Mouse (Mus musculus) midbrain, postnatal 0 days (tissue): ENCODE measurements around the gene Bcas3. TPM values are rescaled to one million over a fixed set of nuclear protein-coding genes. Genes with fewer than 3 reads are reported as not detected.

ENCODE experiments used
- ATAC-seq: fragments of 200-750 bp; cut with Nextera tagmentation; 2 replicates; pipeline ENCODE4 v1.8.0; 2017; ENCODE audit warnings: moderate number of reproducible peaks, mild to moderate bottlenecking, moderate TSS enrichment, moderate library complexity; ENCODE audit not compliant: low FRiP score
- DNase-seq: peaks from one replicate; pipeline ENCODE4 v3.0.0-alpha.2; 2015; ENCODE audit warnings: low spot score
- H3K27ac ChIP-seq: fragments of 300-500 bp; sonication (generic); 2 replicates; pipeline ENCODE4 v1.5.1; 2014; ENCODE audit warnings: low read depth, mild to moderate bottlenecking, low read length, mixed read lengths
- H3K27me3 ChIP-seq: fragments of 300-500 bp; sonication (generic); 2 replicates; pipeline ENCODE4 v1.6.1; 2014; ENCODE audit warnings: low read length, control low read depth, mixed read lengths; ENCODE audit not compliant: insufficient read depth
- H3K36me3 ChIP-seq: fragments of 300-500 bp; sonication (generic); 2 replicates; pipeline ENCODE4 v1.6.1; 2014; ENCODE audit warnings: low read length, control low read depth, mixed read lengths; ENCODE audit not compliant: insufficient read depth
- H3K4me1 ChIP-seq: fragments of 300-500 bp; sonication (generic); 2 replicates; pipeline ENCODE4 v1.6.1; 2014; ENCODE audit warnings: mild to moderate bottlenecking, control low read depth, antibody characterized with exemption, low read length, mixed read lengths; ENCODE audit not compliant: insufficient read depth
- H3K4me2 ChIP-seq: fragments of 300-500 bp; sonication (generic); 2 replicates; pipeline ENCODE4 v1.6.1; 2014; ENCODE audit warnings: low read depth, mild to moderate bottlenecking, low read length, mixed read lengths; ENCODE audit not compliant: poor library complexity, severe bottlenecking
- H3K4me3 ChIP-seq: fragments of 300-500 bp; sonication (generic); 2 replicates; pipeline ENCODE4 v1.5.1; 2014; ENCODE audit warnings: low read depth, mild to moderate bottlenecking, low read length, moderate library complexity
- H3K9ac ChIP-seq: fragments of 300-500 bp; sonication (generic); replicated peaks from 2 replicates; pipeline ENCODE4 v1.6.1; 2014; ENCODE audit warnings: mild to moderate bottlenecking, low read length, moderate library complexity, mixed read lengths; ENCODE audit not compliant: poor library complexity, severe bottlenecking
- H3K9me3 ChIP-seq: fragments of 300-500 bp; sonication (generic); 2 replicates; pipeline ENCODE4 v1.6.1; 2016; ENCODE audit warnings: low read length, control low read depth
- CTCF ChIP-seq: IDR thresholded peaks from 2 replicates; pipeline ENCODE4 v1.5.1; 2016; ENCODE audit warnings: antibody characterized with exemption, mild to moderate bottlenecking
- WGBS: fragments of 180-500 bp; shearing (Covaris S2); extraction: QIAGEN DNeasy Blood & Tissue Kit; methylation state at CpG from one replicate; pipeline ENCODE4 v1.1.7; 2014; 5-methylcytosine and 5-hydroxymethylcytosine counted together
- polyA plus RNA-seq: library from polyadenylated mRNA; unstranded; fragments of >200 nt; fragmentation: Nextera tagmentation; extraction: Ambion mirVana; gene quantifications from 2 replicates; pipeline ENCODE4 v1.2.1, GENCODE M21; 2015
- total RNA-seq: library from RNA; depleted of rRNA; stranded (reverse); fragments of >200 nt; gene quantifications from 2 replicates; pipeline ENCODE4 v1.2.3, GENCODE M21; 2014

Bcas3 gene
- total and polyA plus RNA-seq, 2 experiments from 2014 or later = 28.4 to 34.7 TPM

- Histone ChIP-seq H3K4me3 (no peak overlapping the region), H3K9ac (no peak overlapping the region), H3K4me2 (no peak overlapping the region), H3K27me3 (no peaks in the 10 kb centered on the region), H3K4me1 (no peaks in the 10 kb centered on the region), H3K27ac (no peak overlapping the region), H3K36me3 (no peaks in the 10 kb centered on the region), H3K9me3 (no peaks in the 10 kb centered on the region)
- DNase-seq (no peak), ATAC-seq (no peak)
- WGBS = 68% methylated on average over 8 of the region's 8 CpGs
- no peak for TF ChIP-seq CTCF
Observed at GRCm38 (mm10) chr11:85584086-85584485, 231.1 kb downstream of the Bcas3 start.

- Histone ChIP-seq H3K9ac (no peak overlapping the region), H3K4me3 (no peak overlapping the region), H3K4me2 (no peak overlapping the region), H3K36me3 (no peaks in the 10 kb centered on the region), H3K27ac (no peak overlapping the region), H3K27me3 (no peaks in the 10 kb centered on the region), H3K9me3 (no peaks in the 10 kb centered on the region), H3K4me1 (no peaks in the 10 kb centered on the region)
- ATAC-seq (no peak), DNase-seq (peak; percentile 3)
- TF ChIP-seq CTCF = no peak
- WGBS = 36% methylated on average over 3 of the region's 3 CpGs
Observed at GRCm38 (mm10) chr11:85593636-85594035, 240.7 kb downstream of the Bcas3 start.

- Histone ChIP-seq H3K9ac (no peak overlapping the region), H3K36me3 (no peaks in the 10 kb centered on the region), H3K9me3 (no peaks in the 10 kb centered on the region), H3K4me3 (no peak overlapping the region), H3K27me3 (no peaks in the 10 kb centered on the region), H3K27ac (no peak overlapping the region), H3K4me2 (no peak overlapping the region), H3K4me1 (no peaks in the 10 kb centered on the region)
- DNase-seq = no peak
- ATAC-seq = no peak
- no peak for TF ChIP-seq CTCF
Observed at GRCm38 (mm10) chr11:85599251-85599650, 246.3 kb downstream of the Bcas3 start.

GRCm38 (mm10) chr11:85603546-85604322 is 250.8 kb downstream of the Bcas3 start:
- ATAC-seq = no peak
- Histone ChIP-seq H3K27me3 (no peaks in the 10 kb centered on the region), H3K4me1 (no peaks in the 10 kb centered on the region), H3K4me3 (no peak overlapping the region), H3K9me3 (no peaks in the 10 kb centered on the region), H3K36me3 (no peaks in the 10 kb centered on the region), H3K27ac (no peak overlapping the region), H3K4me2 (no peak overlapping the region), H3K9ac (no peak overlapping the region)
- 96% methylated on average over 3 of the region's 3 CpGs for WGBS
- DNase-seq = no peak
- TF ChIP-seq CTCF = no peak

- Histone ChIP-seq H3K27me3 (no peaks in the 10 kb centered on the region), H3K4me1 (no peaks in the 10 kb centered on the region), H3K9me3 (no peaks in the 10 kb centered on the region), H3K36me3 (no peaks in the 10 kb centered on the region), H3K4me3 (no peak overlapping the region), H3K9ac (no peak overlapping the region), H3K27ac (no peak overlapping the region), H3K4me2 (no peak overlapping the region)
- no peak for ATAC-seq
- DNase-seq = no peak
- 69% methylated on average over 5 of the region's 5 CpGs for WGBS
- TF ChIP-seq CTCF = no peak
Observed at GRCm38 (mm10) chr11:85609303-85609940, 256.5 kb downstream of the Bcas3 start.

GRCm38 (mm10) chr11:85613035-85613434 is 260.1 kb downstream of the Bcas3 start:
- no peaks in the 10 kb centered on the region for H3K27me3 ChIP-seq
- no peaks in the 10 kb centered on the region for H3K36me3 ChIP-seq
- WGBS = 85% methylated on average over 5 of the region's 5 CpGs
- H3K27ac ChIP-seq = no peak overlapping the region
- no peak for ATAC-seq
- TF ChIP-seq CTCF = no peak
- no peak overlapping the region for H3K9ac ChIP-seq
- no peaks in the 10 kb centered on the region for H3K9me3 ChIP-seq
- H3K4me2 ChIP-seq = no peak overlapping the region
- no peak overlapping the region for H3K4me3 ChIP-seq
- H3K4me1 ChIP-seq = no peaks in the 10 kb centered on the region
- no peak for DNase-seq
